Mouse (Mus musculus): ENCODE results near the gene Epas1. TPM values are rescaled to one million over a fixed set of nuclear protein-coding genes. Genes with fewer than 3 reads are reported as not detected.
A peak's percentile ranks its signal among the peaks of the same experiment; 100 is the strongest.

Epas1 gene
- polyA plus RNA-seq, 1 experiment from 2014 or later, result 5.3 TPM

GRCm38 (mm10) chr17:86779191-86780130, 26.0 kb downstream of the Epas1 start:
- no peak overlapping the region for H3K4me3 ChIP-seq (replicated peaks; ENCODE audit: low read length)
- no peak overlapping the region for H3K27ac ChIP-seq (ENCODE audit: low read length)
- H3K27me3 ChIP-seq (ENCODE audit: control insufficient read depth, insufficient read depth, low read length), result no peaks in the 10 kb centered on the region
- peaks cover 10% of the 10 kb centered on the region; the same call in 1 of the 2 replicates for H3K4me1 ChIP-seq (ENCODE audit: control insufficient read depth, insufficient read depth, low read length)
- no peaks in the 10 kb centered on the region for H3K36me3 ChIP-seq (ENCODE audit: control insufficient read depth, insufficient read depth, low read length)
- ATAC-seq (ENCODE audit: insufficient read depth, low FRiP score), result no peak
- no peaks in the 10 kb centered on the region for H3K9me3 ChIP-seq (replicated peaks; ENCODE audit: control insufficient read depth, low read length)
- 58% methylated on average over 15 of the region's 15 CpGs for WGBS
- no peak overlapping the region for H3K4me2 ChIP-seq (ENCODE audit: low read depth, low read length)
- no peak overlapping the region for H3K9ac ChIP-seq (ENCODE audit: low read length)

GRCm38 (mm10) chr17:86780708-86781318, 27.3 kb downstream of the Epas1 start:
- H3K36me3 ChIP-seq (ENCODE audit: control insufficient read depth, insufficient read depth, low read length), result no peaks in the 10 kb centered on the region
- no peak for ATAC-seq (ENCODE audit: insufficient read depth, low FRiP score)
- H3K27me3 ChIP-seq (ENCODE audit: control insufficient read depth, insufficient read depth, low read length), result no peaks in the 10 kb centered on the region
- no peak overlapping the region for H3K4me2 ChIP-seq (ENCODE audit: low read depth, low read length)
- 71% methylated on average over 6 of the region's 6 CpGs for WGBS
- no peaks in the 10 kb centered on the region for H3K9me3 ChIP-seq (replicated peaks; ENCODE audit: control insufficient read depth, low read length)
- peaks cover 15% of the 10 kb centered on the region for H3K4me1 ChIP-seq (ENCODE audit: control insufficient read depth, insufficient read depth, low read length)
- H3K9ac ChIP-seq (ENCODE audit: low read length), result no peak overlapping the region
- no peak overlapping the region for H3K4me3 ChIP-seq (replicated peaks; ENCODE audit: low read length)
- H3K27ac ChIP-seq (ENCODE audit: low read length), result no peak overlapping the region

- Histone ChIP-seq H3K4me3 (replicated peaks; ENCODE audit: low read length) (no peak overlapping the region), H3K27me3 (ENCODE audit: control insufficient read depth, insufficient read depth, low read length) (no peaks in the 10 kb centered on the region; the same call in 1 of the 2 replicates), H3K9ac (ENCODE audit: low read length) (peak overlapping the region; percentile 20; the same call in 1 of the 2 replicates), H3K4me2 (ENCODE audit: low read depth, low read length) (no peak overlapping the region), H3K4me1 (ENCODE audit: control insufficient read depth, insufficient read depth, low read length) (peaks cover 17% of the 10 kb centered on the region), H3K27ac (ENCODE audit: low read length) (no peak overlapping the region), H3K36me3 (ENCODE audit: control insufficient read depth, insufficient read depth, low read length) (no peaks in the 10 kb centered on the region), H3K9me3 (replicated peaks; ENCODE audit: control insufficient read depth, low read length) (no peaks in the 10 kb centered on the region)
- ATAC-seq (ENCODE audit: insufficient read depth, low FRiP score), result no peak
- 54% methylated on average over 12 of the region's 12 CpGs for WGBS
Measured at GRCm38 (mm10) chr17:86781755-86782400, 28.4 kb downstream of the Epas1 start.

- H3K4me3 ChIP-seq (replicated peaks; ENCODE audit: low read length), result no peak overlapping the region
- WGBS, result 72% methylated on average over 10 of the region's 10 CpGs
Measured at GRCm38 (mm10) chr17:86784405-86784977, 31.0 kb downstream of the Epas1 start.

GRCm38 (mm10) chr17:86785612-86786011, 32.1 kb downstream of the Epas1 start:
- H3K4me1 ChIP-seq (ENCODE audit: control insufficient read depth, insufficient read depth, low read length), result peaks cover 17% of the 10 kb centered on the region
- no peaks in the 10 kb centered on the region for H3K9me3 ChIP-seq (replicated peaks; ENCODE audit: control insufficient read depth, low read length)
- H3K27me3 ChIP-seq (ENCODE audit: control insufficient read depth, insufficient read depth, low read length), result no peaks in the 10 kb centered on the region; the same call in 1 of the 2 replicates
- peak overlapping the region; percentile 71 for H3K27ac ChIP-seq (ENCODE audit: low read length)
- H3K4me2 ChIP-seq (ENCODE audit: low read depth, low read length), result no peak overlapping the region
- H3K4me3 ChIP-seq (replicated peaks; ENCODE audit: low read length), result no peak overlapping the region
- H3K9ac ChIP-seq (ENCODE audit: low read length), result peak overlapping the region; percentile 46; the same call in 1 of the 2 replicates
- ATAC-seq (ENCODE audit: insufficient read depth, low FRiP score), result no peak
- WGBS, result 49% methylated on average over 7 of the region's 7 CpGs
- H3K36me3 ChIP-seq (ENCODE audit: control insufficient read depth, insufficient read depth, low read length), result no peaks in the 10 kb centered on the region

More at GRCm38 (mm10) chr17:86784405-86784977, 31.0 kb downstream of the Epas1 start:
- Histone ChIP-seq H3K9me3 (replicated peaks; ENCODE audit: control insufficient read depth, low read length) (no peaks in the 10 kb centered on the region), H3K9ac (ENCODE audit: low read length) (no peak overlapping the region), H3K36me3 (ENCODE audit: control insufficient read depth, insufficient read depth, low read length) (no peaks in the 10 kb centered on the region), H3K4me2 (ENCODE audit: low read depth, low read length) (no peak overlapping the region), H3K27me3 (ENCODE audit: control insufficient read depth, insufficient read depth, low read length) (no peaks in the 10 kb centered on the region; the same call in 1 of the 2 replicates), H3K27ac (ENCODE audit: low read length) (no peak overlapping the region), H3K4me1 (ENCODE audit: control insufficient read depth, insufficient read depth, low read length) (peaks cover 17% of the 10 kb centered on the region)
- ATAC-seq (ENCODE audit: insufficient read depth, low FRiP score), result no peak

- Histone ChIP-seq H3K4me3 (replicated peaks; ENCODE audit: low read length) (no peak overlapping the region), H3K27me3 (ENCODE audit: control insufficient read depth, insufficient read depth, low read length) (no peaks in the 10 kb centered on the region; the same call in 1 of the 2 replicates), H3K4me2 (ENCODE audit: low read depth, low read length) (no peak overlapping the region), H3K27ac (ENCODE audit: low read length) (no peak overlapping the region), H3K9ac (ENCODE audit: low read length) (no peak overlapping the region), H3K9me3 (replicated peaks; ENCODE audit: control insufficient read depth, low read length) (no peaks in the 10 kb centered on the region), H3K36me3 (ENCODE audit: control insufficient read depth, insufficient read depth, low read length) (no peaks in the 10 kb centered on the region), H3K4me1 (ENCODE audit: control insufficient read depth, insufficient read depth, low read length) (peaks cover 17% of the 10 kb centered on the region)
- 71% methylated on average over 7 of the region's 7 CpGs for WGBS
- no peak; the same call in 1 of the 2 replicates for ATAC-seq (ENCODE audit: insufficient read depth, low FRiP score)
Measured at GRCm38 (mm10) chr17:86786496-86786895, 33.0 kb downstream of the Epas1 start.

- WGBS, result 74% methylated on average over 7 of the region's 7 CpGs
Measured at GRCm38 (mm10) chr17:86787805-86788204, 34.3 kb downstream of the Epas1 start.

GRCm38 (mm10) chr17:86788316-86788715, 34.8 kb downstream of the Epas1 start:
- Histone ChIP-seq H3K4me1 (ENCODE audit: control insufficient read depth, insufficient read depth, low read length) (peaks cover 11% of the 10 kb centered on the region), H3K36me3 (ENCODE audit: control insufficient read depth, insufficient read depth, low read length) (no peaks in the 10 kb centered on the region), H3K9ac (ENCODE audit: low read length) (no peak overlapping the region), H3K27me3 (ENCODE audit: control insufficient read depth, insufficient read depth, low read length) (no peaks in the 10 kb centered on the region; the same call in 1 of the 2 replicates), H3K27ac (ENCODE audit: low read length) (no peak overlapping the region), H3K4me3 (replicated peaks; ENCODE audit: low read length) (no peak overlapping the region), H3K9me3 (replicated peaks; ENCODE audit: control insufficient read depth, low read length) (no peaks in the 10 kb centered on the region), H3K4me2 (ENCODE audit: low read depth, low read length) (no peak overlapping the region)
- no peak for ATAC-seq (ENCODE audit: insufficient read depth, low FRiP score)
- 59% methylated on average over 6 of the region's 6 CpGs for WGBS

More at GRCm38 (mm10) chr17:86787805-86788204, 34.3 kb downstream of the Epas1 start:
- Histone ChIP-seq H3K9ac (ENCODE audit: low read length) (no peak overlapping the region), H3K4me2 (ENCODE audit: low read depth, low read length) (no peak overlapping the region), H3K4me1 (ENCODE audit: control insufficient read depth, insufficient read depth, low read length) (peaks cover 11% of the 10 kb centered on the region), H3K4me3 (replicated peaks; ENCODE audit: low read length) (no peak overlapping the region), H3K36me3 (ENCODE audit: control insufficient read depth, insufficient read depth, low read length) (no peaks in the 10 kb centered on the region), H3K9me3 (replicated peaks; ENCODE audit: control insufficient read depth, low read length) (no peaks in the 10 kb centered on the region), H3K27ac (ENCODE audit: low read length) (no peak overlapping the region), H3K27me3 (ENCODE audit: control insufficient read depth, insufficient read depth, low read length) (no peaks in the 10 kb centered on the region; the same call in 1 of the 2 replicates)
- no peak for ATAC-seq (ENCODE audit: insufficient read depth, low FRiP score)

All from stomach, embryonic 16.5 days (tissue).